Mouse (Mus musculus): ENCODE data around the gene Rnf207. TPM values are rescaled to one million over a fixed set of nuclear protein-coding genes. Genes with fewer than 3 reads are reported as not detected.

Gene Rnf207
- total RNA-seq (2022), result not detected

GRCm38 (mm10) chr4:152318517-152319234 is at the start of gene Rnf207:
Gene Rnf207 (minus strand): TSS chr4:152318993.
- peak; percentile 23 to 33 for DNase-seq (ENCODE audit: low spot score in 2 of 2)

- no peak for DNase-seq (ENCODE audit: low spot score in 2 of 2)
These were observed 46.4 kb upstream of the Rnf207 start for GRCm38 (mm10) chr4:152365228-152365627.

- no peak for DNase-seq (ENCODE audit: low spot score in 2 of 2)
These were observed 43.4 kb upstream of the Rnf207 start for GRCm38 (mm10) chr4:152362180-152362579.

- no peak for DNase-seq (ENCODE audit: low spot score in 2 of 2)
These were observed 42.1 kb upstream of the Rnf207 start for GRCm38 (mm10) chr4:152360855-152361254.

- no peak for DNase-seq (ENCODE audit: low spot score in 2 of 2)
These were observed 40.9 kb upstream of the Rnf207 start for GRCm38 (mm10) chr4:152359700-152360099.

- no peak for DNase-seq (ENCODE audit: low spot score in 2 of 2)
These were observed 36.9 kb upstream of the Rnf207 start for GRCm38 (mm10) chr4:152355672-152356071.

GRCm38 (mm10) chr4:152353886-152354637 is 35.3 kb upstream of the Rnf207 start:
- no peak for DNase-seq (ENCODE audit: low spot score in 2 of 2)

- DNase-seq (ENCODE audit: low spot score in 2 of 2), result no peak
These were observed 32.9 kb upstream of the Rnf207 start for GRCm38 (mm10) chr4:152351422-152352305.

GRCm38 (mm10) chr4:152350722-152351421 is 32.1 kb upstream of the Rnf207 start:
- no peak for DNase-seq (ENCODE audit: low spot score in 2 of 2)

- DNase-seq (ENCODE audit: low spot score in 2 of 2), result no peak
These were observed 31.1 kb upstream of the Rnf207 start for GRCm38 (mm10) chr4:152349837-152350381.

GRCm38 (mm10) chr4:152345120-152345889 is 26.5 kb upstream of the Rnf207 start:
- peak; percentile 24 to 66 for DNase-seq (ENCODE audit: low spot score in 2 of 2)

- DNase-seq (ENCODE audit: low spot score in 2 of 2), result no peak
These were observed 25.9 kb upstream of the Rnf207 start for GRCm38 (mm10) chr4:152344651-152345050.

GRCm38 (mm10) chr4:152343296-152343695 is 24.5 kb upstream of the Rnf207 start:
- DNase-seq (ENCODE audit: low spot score in 2 of 2), result no peak

GRCm38 (mm10) chr4:152340584-152341284 is 21.9 kb upstream of the Rnf207 start:
- DNase-seq (ENCODE audit: low spot score in 2 of 2), result no peak

- DNase-seq (ENCODE audit: low spot score in 2 of 2), result no peak
These were observed 20.5 kb upstream of the Rnf207 start for GRCm38 (mm10) chr4:152339293-152339790.

GRCm38 (mm10) chr4:152338419-152339292 is 19.9 kb upstream of the Rnf207 start, which contains the start of gene Chd5:
Gene Chd5 (plus strand): TSS chr4:152338651.
- no peak for DNase-seq (ENCODE audit: low spot score in 2 of 2)

GRCm38 (mm10) chr4:152337772-152338171 is 19.0 kb upstream of the Rnf207 start:
- DNase-seq (ENCODE audit: low spot score in 2 of 2), result no peak

GRCm38 (mm10) chr4:152333587-152333986 is 14.8 kb upstream of the Rnf207 start:
- DNase-seq (ENCODE audit: low spot score in 2 of 2), result no peak
